Mouse (Mus musculus): ENCODE results near the gene Klhl9. TPM values are rescaled to one million over a fixed set of nuclear protein-coding genes. Genes with fewer than 3 reads are reported as not detected.

The Klhl9 gene
- 9.8 and 10.8 TPM in 2 replicates for polyA plus RNA-seq (2012; rRNA removed)

DNA sequence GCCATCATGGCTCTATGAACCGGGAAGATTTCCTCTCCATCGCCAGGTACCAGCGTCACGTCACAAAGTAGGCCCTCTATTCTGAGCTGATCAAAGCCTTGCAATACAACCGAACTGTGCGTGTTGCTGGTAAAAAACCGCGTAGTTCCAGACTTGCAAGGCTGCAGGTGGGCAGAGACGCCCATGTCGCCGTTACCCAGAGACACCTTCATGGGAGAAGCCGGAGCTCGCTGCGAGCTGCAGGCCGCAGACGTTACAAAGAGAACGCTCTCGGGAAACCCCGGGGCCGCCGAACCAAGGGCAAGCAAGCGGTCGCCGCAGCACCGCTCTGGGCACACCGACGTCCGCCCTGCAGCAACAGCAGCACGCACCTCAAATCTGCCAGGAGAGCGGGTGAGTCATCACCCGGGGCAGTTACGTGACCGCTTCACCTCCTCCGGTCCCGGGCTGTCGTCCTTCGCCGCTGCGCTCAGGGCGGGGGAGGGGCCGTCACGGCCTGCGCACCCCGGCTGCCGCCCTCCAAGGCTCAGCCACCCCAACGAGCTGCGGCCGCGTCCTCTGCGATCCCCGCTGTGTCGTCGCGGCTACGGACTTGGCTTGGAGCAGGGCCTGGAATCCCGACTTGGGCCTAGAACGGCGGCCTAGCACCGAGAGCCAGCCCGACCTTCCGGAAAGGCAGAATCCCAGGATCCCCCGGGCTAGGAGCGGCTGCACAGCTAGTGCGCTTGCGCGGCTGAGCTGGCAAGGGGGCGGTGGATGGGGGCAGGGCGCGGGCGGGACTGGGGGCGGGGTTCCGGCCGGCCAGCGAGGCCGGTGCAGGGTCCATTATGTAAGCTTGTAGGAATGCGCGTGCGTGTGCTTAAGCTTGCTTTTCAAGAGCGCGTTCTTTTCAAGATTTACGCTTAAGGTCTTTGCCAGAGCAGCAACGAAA is at the start of gene Klhl9, which contains the start of gene Gm26566:
Klhl9 (minus strand) TSS at position 675 of the 931 bp plus-strand sequence.
Gm26566 (plus strand) TSS at position 15 of the 931 bp plus-strand sequence.

DNA sequence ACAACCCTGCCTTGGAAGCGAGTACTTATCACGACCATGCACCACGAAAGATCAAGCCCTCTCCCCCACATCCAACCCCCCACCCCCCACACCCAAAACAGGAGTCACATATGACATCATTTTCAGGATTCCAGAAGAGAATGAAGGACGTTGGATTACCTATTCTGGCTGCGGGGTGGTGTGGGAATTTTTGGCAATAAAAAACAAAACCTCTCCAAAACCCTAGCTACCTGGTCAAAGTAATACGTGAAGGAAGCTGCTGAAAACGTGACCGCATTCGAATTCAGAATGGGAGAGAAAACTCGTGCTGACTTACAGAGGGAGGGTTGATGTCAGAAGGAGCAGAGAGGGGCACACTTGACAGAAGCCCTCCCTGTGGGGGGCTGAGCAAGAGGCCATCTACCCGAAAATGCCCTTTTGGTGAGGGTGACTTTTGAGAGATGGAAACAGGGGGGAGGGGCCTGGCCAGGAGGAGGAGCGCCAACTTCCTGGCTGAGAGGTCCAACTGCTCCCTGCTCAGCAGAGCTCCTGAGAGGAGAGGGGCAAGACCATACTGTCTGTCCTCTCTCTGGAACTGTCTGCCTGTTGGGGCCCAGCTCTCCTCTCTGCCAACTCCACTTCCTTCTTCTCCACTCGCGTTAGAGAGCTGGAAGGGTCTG is 37.5 kb upstream of the Klhl9 start, which contains the start of gene Gm13283:
Gm13283 (plus strand) TSS at position 510 of the 659 bp plus-strand sequence.

DNA sequence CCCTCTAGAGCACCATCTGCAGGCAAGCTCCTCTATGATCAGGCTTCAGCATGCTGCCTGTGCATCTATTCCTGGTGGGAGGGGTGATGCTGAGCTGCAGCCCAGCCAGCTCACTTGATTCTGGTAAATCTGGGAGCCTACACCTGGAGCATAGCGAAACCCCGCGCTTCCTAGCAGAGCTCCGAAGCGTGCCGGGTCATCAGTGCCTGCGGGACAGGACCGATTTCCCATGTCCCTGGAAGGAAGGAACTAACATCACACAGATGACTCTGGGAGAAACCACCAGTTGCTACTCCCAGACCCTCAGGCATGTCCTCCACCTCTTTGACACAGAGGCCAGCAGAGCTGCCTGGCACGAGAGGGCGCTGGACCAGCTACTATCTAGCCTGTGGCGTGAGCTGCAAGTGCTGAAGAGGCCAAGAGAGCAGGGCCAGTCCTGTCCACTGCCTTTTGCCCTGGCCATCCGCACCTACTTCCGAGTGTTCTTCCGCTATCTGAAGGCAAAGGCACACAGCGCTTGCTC is 32.6 kb upstream of the Klhl9 start, which contains the start of gene Gm13271:
Gm13271 (plus strand) TSS at position 51 of the 523 bp plus-strand sequence.

DNA sequence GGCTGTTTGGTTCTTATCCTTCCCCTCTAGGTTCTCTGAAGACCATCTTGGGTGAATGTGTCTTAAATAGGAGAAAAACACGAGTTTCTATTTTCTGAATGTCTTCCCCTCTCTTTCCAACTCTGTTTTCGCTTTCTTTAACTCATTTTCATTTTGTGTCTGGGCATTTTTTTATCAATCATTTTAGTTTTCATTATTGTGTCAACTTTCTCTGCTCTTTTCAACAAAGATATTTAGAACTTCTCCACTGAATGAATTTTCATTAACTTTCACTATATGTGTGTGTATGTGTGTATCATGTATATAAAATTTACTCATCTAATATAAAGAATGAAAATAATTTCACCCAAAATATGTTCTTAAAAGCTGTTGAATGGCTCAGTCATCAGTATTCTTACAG is 31.0 kb downstream of the Klhl9 start, which contains the start of gene Ifnab:
Ifnab (minus strand) TSS at position 101 of the 400 bp plus-strand sequence.

DNA sequence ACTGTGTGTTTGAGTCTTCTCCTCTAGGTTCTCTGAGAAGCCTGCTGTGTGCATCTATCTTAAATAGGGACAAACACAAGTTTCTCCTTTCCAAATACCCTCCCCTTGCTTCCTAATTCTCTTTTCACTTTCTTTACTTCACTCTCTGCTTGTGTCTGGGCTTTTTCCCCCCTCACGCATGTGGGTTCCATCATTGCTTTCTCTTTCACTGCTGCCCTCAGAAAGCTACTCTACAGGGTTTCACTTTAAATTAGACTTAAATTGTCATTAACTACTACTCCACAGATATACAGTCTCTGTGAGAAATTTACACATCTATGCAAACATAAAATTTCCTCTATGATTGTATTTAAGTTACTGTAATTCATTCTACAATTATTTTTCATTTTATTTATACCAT is 38.5 kb downstream of the Klhl9 start, which contains the start of gene Ifna2:
Ifna2 (minus strand) TSS at position 101 of the 400 bp plus-strand sequence.

DNA sequence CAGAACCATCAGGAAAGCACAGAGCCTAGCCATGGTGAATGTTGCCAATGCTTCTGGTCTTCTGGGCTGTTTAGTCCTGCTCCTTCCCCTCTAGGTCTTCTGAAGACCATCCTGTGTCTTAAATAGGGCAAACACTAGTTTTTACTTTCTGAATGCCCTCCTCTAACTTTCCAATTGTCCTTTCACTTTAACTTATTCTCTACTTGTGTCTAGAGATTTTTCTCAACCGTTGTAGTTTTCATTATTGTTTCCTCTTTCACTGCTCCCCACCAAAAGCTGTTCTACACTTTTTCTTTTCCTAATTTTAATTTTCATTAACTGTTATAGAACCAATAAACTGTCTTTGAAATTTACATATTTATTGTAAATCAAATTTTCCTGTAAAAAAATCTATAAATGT is 45.4 kb downstream of the Klhl9 start, which contains the start of gene Ifna16:
Ifna16 (minus strand) TSS at position 101 of the 400 bp plus-strand sequence.

Other genes with a start within 250 kb of the Klhl9 start
- gene Ifnb1, start 199.7 kb downstream of the Klhl9 start, polyA plus RNA-seq (2012; rRNA removed): not detected in 2 replicates
- gene Ifna15, start 164.2 kb downstream of the Klhl9 start, polyA plus RNA-seq (2012; rRNA removed): not detected in 2 replicates
- gene Ifna14, start 150.7 kb downstream of the Klhl9 start, polyA plus RNA-seq (2012; rRNA removed): not detected in 2 replicates
- not detected in 2 replicates for gene Ifna9, start 130.1 kb downstream of the Klhl9 start, polyA plus RNA-seq (2012; rRNA removed)
- gene Ifna12, start 119.1 kb downstream of the Klhl9 start, polyA plus RNA-seq (2012; rRNA removed): not detected in 2 replicates
- not detected in 2 replicates for gene C87499, start 88.1 kb downstream of the Klhl9 start, polyA plus RNA-seq (2012; rRNA removed)
- not detected in 2 replicates for gene Ifna13, start 78.0 kb downstream of the Klhl9 start, polyA plus RNA-seq (2012; rRNA removed)
- not detected in 2 replicates for gene Ifna16, start 45.5 kb downstream of the Klhl9 start, polyA plus RNA-seq (2012; rRNA removed)
- not detected in 2 replicates for gene Ifna2, start 38.6 kb downstream of the Klhl9 start, polyA plus RNA-seq (2012; rRNA removed)
- gene Ifnab, start 31.1 kb downstream of the Klhl9 start, polyA plus RNA-seq (2012; rRNA removed): not detected in 2 replicates
- gene Gm26566, start 660 bp downstream of the Klhl9 start, polyA plus RNA-seq (2012; rRNA removed): 0.03 and 0.05 TPM in 2 replicates
- not detected in 2 replicates for gene Gm13271, start 32.4 kb upstream of the Klhl9 start, polyA plus RNA-seq (2012; rRNA removed)
- gene Gm13283, start 37.7 kb upstream of the Klhl9 start, polyA plus RNA-seq (2012; rRNA removed): 0.04 TPM in 1 of 2 replicates, not detected in the other
- gene Gm13290, start 51.4 kb upstream of the Klhl9 start, polyA plus RNA-seq (2012; rRNA removed): not detected in 2 replicates
- not detected in 2 replicates for gene Gm13289, start 54.5 kb upstream of the Klhl9 start, polyA plus RNA-seq (2012; rRNA removed)
- gene Gm13272, start 57.4 kb upstream of the Klhl9 start, polyA plus RNA-seq (2012; rRNA removed): not detected in 2 replicates
- 0.02 and 0.04 TPM in 2 replicates for gene Ifnz, start 59.7 kb upstream of the Klhl9 start, polyA plus RNA-seq (2012; rRNA removed)
- gene Gm13276, start 63.2 kb upstream of the Klhl9 start, polyA plus RNA-seq (2012; rRNA removed): not detected in 2 replicates
- gene Gm13277, start 66.2 kb upstream of the Klhl9 start, polyA plus RNA-seq (2012; rRNA removed): not detected in 2 replicates
- gene Gm13278, start 69.1 kb upstream of the Klhl9 start, polyA plus RNA-seq (2012; rRNA removed): not detected in 2 replicates
- not detected in 2 replicates for gene Gm13275, start 72.0 kb upstream of the Klhl9 start, polyA plus RNA-seq (2012; rRNA removed)
- gene Gm13279, start 74.9 kb upstream of the Klhl9 start, polyA plus RNA-seq (2012; rRNA removed): not detected in 2 replicates
- not detected in 2 replicates for gene Gm13285, start 77.2 kb upstream of the Klhl9 start, polyA plus RNA-seq (2012; rRNA removed)
- not detected in 2 replicates for gene Gm13287, start 80.8 kb upstream of the Klhl9 start, polyA plus RNA-seq (2012; rRNA removed)
- gene Gm13288, start 83.1 kb upstream of the Klhl9 start, polyA plus RNA-seq (2012; rRNA removed): 0.02 TPM in 1 of 2 replicates, not detected in the other
- gene Ifna7, start 93.8 kb upstream of the Klhl9 start, polyA plus RNA-seq (2012; rRNA removed): not detected in 2 replicates
- not detected in 2 replicates for gene Ifna11, start 97.5 kb upstream of the Klhl9 start, polyA plus RNA-seq (2012; rRNA removed)
- not detected in 2 replicates for gene Ifna6, start 105.0 kb upstream of the Klhl9 start, polyA plus RNA-seq (2012; rRNA removed)
- not detected in 2 replicates for gene Ifna5, start 113.1 kb upstream of the Klhl9 start, polyA plus RNA-seq (2012; rRNA removed)
- gene Ifna4, start 119.4 kb upstream of the Klhl9 start, polyA plus RNA-seq (2012; rRNA removed): not detected in 2 replicates
- not detected in 2 replicates for gene Ifna1, start 127.6 kb upstream of the Klhl9 start, polyA plus RNA-seq (2012; rRNA removed)
- gene Ifne, start 157.7 kb upstream of the Klhl9 start, polyA plus RNA-seq (2012; rRNA removed): not detected in 2 replicates

Measured in liver, embryonic 18 days (tissue).